Mouse (Mus musculus): ENCODE measurements around the gene Tlr7.
"Not testable (repeated sequence)": the region's sequence is repeated elsewhere in the genome, so short reads cannot be mapped to it uniquely, and the experiment has no call there.

The Tlr7 gene

DNA sequence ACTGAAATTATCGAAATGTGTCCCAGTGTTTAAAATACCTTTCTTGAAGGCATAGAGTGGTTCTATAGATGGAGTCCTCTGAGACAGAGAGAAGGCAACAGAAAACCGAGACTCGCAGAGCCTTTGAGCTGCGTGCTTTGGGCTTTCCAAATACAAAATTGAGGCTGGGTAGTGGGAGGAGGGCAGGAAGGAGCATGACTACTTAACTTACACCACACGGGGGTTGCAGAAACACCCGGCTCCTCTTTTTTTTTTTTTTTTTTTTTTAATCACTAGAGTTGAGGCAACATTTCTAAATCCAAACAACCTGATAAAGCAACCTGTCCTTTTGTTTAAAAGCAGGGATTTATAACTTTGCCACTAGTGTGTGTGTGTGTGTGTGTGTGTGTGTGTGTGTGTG is at the start of gene Tlr7:
TSS of gene Tlr7 (minus strand) at position 160 of the 400 bp plus-strand sequence.
- no peak for DNase-seq

DNA sequence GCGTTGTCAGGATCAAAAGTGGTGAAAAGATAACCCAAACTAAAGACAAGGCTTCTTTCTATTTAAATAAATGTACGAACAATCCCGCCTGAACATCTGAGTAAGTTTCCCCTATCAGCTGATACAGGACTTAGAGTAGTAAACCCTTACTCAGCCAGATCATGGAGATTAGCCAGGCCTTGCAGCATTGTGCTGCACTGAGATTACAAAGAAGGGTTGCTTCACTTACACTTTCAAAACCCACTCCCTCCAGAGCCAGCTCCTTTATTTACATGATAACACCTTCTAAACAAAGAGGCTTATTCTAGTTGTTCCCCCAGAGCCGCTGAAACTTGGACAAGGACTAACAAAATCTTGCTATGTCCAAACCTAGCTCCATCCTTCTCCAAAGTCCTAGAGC is 49.7 kb upstream of the Tlr7 start:
- DNase-seq = no peak

DNA sequence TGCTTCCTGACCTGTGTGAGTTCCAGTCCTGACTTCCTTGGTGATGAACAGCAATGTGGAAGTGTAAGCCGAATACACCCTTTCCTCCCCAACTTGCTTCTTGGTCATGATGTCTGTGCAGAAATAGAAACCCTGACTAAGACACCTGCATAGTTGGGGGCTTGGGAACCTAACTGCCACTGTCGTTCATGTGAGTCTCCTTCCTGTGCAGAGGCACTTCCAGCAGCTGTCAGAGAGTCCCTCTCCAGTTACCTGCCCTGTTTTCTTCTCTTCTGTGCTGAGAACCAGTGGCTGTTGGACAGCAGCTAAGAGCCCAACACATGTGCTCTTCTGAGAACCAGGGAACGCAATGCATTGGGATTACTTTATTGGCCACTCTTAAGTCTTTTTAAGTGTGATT is 30.9 kb upstream of the Tlr7 start:
- DNase-seq = not testable (repeated sequence)

DNA sequence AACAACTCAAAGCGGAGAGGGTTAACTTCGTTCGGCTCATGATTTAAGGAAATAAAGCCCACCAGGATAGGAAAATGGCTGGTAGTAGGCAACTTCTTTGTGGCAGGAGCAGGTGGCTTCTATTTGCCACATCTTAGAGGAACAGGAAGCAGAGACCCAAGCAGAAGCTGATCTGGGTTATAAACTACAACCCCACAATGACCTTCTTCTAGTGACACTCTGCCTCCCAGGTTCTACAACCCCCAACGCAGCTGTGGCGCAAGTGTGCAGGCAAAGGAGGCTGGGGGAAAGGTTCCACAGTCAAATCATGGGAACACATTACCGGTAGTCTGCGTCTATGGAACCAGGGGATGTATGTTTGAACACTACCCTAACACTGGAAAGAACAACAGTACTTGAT is 29.3 kb upstream of the Tlr7 start:
- no peak for DNase-seq

DNA sequence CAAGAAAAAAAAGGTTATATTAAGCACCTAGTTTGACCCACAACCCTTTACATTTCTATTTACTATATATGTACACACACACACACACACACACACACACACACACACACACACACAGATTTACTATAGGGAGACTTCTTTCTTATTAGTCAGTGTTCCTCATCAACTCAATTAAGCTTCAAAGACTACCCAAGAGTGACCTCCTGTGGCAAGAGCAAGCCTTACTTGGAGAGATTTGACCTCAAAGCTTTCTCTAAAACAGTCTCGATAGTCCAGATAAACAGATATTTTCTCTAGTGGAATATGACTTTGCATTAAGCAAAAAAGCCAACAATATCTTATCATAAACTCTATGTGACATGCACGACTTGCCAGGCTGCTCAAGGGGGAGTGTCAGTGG is 27.1 kb upstream of the Tlr7 start:
- no peak for DNase-seq

DNA sequence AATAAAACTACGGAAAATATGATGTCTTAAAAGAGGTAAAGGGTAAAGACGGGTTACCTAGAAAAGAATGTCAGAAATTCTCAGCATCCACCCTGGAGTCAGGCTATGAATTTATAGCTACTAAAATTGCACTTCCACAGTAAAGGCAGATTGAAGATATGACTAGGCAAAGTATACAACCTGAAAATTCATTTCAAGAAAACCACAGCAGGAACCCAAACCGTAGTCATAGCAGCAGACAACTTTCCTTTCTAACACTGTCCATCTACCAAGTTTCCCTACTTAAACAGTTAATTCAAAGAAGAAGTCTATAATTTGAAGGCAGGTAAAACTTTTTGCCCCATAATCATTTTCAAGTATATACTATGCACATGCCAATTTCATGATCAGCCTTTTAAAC is 25.6 kb upstream of the Tlr7 start:
- DNase-seq = no peak

DNA sequence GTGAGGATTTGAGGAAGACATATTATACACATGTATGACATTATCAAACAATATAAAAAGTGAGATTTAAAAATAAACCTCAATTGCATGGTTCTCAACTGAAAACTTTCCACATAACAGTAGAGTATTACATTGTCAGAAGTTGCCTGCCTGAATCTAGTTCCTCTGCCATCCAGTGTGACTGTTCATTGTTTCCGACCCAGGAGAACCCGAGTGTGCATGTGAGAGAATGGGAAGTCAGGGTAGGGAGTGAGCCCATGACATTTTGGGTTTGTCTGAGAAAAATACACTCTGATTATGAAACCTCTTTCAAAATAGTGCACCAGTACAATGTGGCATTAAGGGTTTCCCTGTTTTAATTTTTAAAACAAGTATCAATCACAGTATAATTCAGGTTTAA is 23.3 kb upstream of the Tlr7 start:
- DNase-seq = no peak

DNA sequence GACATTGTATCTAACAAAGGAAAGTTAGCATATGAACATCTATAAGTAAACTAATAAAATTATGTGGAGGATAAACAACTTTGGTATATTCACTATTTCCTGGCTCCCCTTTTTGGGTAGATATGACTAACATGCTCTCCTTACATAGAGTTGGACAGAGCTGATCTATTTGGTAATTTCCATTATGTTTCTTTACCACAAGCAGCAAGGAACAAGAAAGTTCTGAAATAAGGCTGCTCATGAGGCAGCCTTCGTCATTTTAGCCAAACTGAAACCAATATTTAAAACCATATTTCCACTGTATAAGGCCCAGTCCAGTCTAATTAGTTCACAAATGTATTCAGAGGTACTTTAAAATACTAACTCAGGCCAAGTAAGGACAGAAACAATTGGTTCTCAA is 16.1 kb upstream of the Tlr7 start:
- no peak for DNase-seq

DNA sequence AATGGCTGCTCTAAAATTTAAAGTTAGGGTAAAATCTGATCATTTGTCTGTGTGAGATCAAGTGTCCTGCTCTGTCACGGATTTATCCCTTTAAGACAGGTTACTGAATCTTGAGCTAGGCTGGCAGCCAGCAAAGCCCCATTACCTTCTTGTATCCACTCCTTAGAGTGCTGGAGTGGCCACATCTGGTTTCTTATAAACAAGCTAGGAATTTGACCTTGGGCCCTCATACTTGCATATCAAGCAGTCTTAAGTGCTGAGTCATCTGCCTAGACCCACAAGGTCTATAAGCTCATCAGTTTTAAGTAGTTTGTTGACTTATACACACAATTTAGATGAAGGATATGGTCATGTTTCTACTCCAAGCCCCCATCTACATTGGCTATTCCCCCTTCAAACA is 14.0 kb upstream of the Tlr7 start:
- DNase-seq = no peak

DNA sequence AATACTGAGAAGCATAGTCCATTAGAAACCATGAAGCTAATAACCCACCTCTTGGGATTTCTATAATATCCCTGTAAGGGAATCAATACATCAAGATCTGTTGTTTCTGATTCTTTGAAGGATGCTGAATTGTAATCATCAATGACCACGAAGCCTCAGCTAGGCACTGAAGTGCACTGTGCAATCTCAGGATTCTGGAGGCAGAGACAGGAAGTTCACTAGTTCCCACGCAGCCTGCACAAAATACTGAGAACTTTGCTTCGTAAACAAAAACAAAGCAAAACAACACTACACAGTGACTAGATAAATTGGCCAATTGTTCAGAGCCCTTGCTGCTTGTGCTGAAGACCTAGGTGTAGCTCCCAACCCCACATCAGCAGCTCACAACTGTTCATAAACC is 11.5 kb upstream of the Tlr7 start:
- DNase-seq = no peak

DNA sequence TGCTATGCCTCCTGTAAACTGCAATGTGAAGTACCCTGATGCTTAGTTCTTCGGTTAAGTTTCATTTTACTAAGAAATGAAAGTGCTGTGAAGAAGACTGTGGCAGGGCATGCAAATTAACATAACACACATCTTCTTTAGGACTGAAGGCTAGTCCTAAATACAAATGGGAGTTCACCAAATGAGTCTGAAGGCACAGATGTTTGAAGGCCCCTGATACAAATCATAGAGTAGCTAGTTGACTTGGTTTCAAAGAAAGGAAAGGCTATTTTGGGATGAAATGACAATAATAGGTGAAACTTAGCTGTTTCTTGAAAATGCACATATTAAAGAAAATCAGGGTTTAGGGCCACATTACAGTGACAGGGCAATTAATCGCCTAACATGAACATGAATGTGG is 9.8 kb upstream of the Tlr7 start:
- DNase-seq = no peak

DNA sequence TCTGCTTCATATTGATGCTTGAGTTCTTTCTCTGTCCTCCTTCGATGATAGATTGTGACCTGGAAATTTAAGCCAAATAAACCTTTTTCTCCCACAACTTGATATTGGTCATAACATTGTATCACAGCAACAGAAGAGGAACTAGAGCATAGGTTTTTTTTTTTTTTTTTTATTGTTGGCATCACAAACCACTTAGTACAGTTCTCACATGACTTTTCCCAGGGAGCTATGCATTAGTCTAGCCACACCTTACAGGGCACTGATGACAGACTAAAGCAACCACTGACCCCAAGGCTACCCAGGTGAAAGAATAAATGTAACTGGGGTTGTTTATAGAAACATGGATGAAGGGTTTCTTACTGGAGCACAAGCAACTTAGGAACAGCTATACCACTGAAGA is 7.6 kb upstream of the Tlr7 start:
- DNase-seq = no peak

DNA sequence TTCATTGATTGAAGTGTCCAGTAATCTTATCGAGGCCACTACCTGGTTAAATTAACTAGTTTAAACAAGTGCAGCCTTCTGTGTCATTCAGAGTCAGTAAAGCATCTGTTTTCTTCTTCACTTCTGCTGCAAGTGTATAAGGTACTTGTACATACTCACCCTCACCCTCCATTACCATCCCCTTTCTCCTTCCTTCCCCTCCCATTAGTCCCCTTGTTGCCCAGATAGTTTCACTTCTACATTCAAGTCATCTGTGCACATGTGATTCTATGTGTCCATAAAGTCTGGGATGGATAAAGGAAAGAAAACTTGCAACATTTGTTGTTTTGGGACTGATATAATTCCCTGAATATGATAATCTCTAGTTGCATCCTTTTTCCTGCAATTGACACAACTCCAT is 4.2 kb upstream of the Tlr7 start:
- no peak for DNase-seq

DNA sequence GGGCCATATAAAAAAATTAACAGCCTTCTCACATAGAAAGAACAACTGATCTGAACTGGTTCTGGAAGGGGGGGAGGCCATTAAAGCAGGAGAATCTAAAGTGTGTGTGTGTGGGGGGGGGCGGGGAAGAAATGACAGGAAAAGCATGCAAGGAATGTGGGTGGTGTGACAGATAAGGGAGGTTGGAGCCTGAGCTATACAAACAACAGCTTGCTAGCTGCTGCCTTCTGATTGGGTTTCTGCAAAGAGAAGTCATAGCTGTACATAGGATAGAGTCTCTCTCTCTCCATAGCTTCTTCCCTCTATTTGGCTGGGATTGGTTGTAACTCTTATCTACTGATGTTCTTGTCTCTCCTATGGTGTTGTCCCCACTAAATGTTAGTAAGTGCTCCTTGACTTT is 2.2 kb upstream of the Tlr7 start:
- DNase-seq = no peak

DNA sequence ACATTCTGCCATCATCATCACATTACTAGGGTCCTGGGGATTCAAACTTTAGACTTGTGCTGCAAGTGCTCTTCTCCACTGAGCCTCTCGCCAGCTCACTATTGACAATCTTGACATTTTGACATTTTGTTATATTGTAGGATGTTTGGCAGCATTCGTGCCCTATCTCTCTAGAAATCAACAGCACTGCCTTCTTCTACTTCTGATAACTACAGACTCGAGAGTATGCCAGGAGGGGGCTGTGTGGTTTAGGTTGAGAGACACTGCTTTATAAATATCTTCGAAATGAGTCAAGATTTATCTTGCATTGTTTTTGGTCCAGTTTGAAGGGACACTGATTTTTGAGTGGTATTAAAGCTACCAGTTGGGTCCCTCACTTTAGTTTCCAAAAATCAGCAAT is 635 bp upstream of the Tlr7 start:
- DNase-seq = no peak

DNA sequence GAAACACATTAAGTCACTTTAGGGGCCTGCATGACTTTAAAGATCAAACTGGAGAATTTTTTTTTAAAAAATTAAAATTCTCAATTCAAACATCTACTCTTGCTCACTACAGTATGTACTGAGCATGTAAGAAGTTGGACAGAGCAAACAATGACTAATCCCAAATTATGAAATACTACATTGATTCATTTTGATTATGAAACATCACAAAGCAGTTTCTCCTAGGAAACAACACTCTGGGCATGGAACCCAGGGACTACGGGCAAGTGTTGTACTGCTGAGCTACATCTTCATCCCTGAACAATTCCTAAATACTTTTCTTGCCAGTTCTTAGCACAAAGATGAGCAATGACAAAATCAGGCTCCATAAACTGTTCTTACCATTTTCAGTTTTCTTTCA is 738 bp downstream of the Tlr7 start:
- no peak for DNase-seq

DNA sequence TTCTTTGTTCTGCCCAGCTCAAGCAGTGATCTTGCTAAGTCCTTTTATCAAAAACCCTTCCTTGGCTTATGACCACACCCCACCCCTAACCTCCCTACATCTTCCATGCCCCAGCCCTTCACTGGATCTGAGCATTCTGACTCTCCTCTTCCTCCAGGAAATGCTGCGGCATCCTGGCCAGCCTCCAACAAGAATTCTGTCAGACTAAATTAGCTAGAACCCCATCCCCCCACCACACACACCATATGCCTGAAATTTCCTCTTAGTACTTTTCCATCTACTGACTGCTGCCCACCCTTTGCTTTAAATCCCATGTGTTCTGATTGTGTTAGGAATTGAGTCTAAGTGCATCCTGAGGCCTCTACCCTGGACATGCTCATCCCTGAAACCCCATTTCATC is 1.3 kb downstream of the Tlr7 start:
- no peak for DNase-seq

DNA sequence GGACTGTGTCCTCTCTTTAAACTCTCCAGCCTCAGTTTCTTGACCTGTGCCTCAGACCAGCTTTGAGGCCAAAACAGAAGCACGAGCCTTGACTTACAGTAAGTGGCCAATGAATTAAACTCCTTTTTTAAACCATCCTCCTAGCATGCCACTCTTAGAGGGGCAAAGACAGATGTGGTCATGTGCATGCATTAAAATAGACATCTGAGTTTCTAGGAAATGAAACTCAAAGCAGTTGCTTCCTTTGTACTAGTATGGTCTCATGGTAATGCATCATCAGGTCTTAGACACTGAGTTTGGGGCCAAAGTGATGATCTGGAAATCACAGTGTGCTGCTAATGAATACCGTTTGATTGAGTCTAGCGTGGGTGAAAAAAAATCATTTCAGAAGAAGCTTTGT is 1.8 kb downstream of the Tlr7 start:
- no peak for DNase-seq

DNA sequence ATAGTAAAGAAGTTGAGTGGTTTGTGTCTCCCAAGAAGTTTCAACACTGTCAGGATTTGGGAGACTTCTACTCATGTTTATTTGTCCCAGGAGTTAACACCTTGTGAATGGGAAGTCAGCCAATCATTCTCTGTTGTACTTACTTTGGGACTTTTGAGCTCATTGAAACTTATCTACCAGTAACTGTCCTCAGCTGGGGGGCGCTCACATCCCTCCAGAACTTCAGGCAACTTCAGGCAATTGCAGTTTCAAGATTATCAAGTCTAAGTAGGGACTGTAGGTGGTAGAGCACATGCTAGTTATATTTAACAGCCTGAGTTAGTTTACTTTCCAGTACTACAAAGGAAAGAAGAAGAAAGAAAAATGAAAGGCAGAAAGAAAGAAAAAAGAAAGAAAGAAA is 6.6 kb downstream of the Tlr7 start:
- DNase-seq = no peak

DNA sequence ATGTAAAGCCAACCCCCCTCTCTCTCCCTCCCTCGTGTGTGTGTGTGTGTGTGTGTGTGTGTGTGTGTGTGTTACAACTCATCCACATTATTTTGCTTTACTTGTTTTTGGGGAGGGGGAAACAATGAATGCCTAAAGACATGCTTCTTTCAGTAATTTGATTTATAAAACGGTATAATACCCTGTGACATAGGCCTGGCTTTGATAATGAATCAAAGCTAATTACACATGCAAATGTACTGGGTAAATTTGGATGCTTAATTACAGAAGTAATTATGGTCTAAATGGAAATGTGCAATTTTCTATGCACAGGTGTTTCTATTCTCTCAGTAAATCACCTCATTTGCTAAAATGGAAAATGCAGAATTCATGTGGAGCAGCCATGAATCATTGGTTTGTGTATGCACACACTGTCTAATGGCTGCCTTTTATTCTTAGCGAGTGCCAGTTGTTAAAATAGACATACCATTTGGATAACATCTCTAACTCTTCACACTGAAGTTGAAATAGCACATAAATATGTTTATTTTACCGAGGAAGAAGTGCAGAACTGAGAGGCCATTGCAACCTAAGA is 9.0 kb downstream of the Tlr7 start:
- no peak for DNase-seq

DNA sequence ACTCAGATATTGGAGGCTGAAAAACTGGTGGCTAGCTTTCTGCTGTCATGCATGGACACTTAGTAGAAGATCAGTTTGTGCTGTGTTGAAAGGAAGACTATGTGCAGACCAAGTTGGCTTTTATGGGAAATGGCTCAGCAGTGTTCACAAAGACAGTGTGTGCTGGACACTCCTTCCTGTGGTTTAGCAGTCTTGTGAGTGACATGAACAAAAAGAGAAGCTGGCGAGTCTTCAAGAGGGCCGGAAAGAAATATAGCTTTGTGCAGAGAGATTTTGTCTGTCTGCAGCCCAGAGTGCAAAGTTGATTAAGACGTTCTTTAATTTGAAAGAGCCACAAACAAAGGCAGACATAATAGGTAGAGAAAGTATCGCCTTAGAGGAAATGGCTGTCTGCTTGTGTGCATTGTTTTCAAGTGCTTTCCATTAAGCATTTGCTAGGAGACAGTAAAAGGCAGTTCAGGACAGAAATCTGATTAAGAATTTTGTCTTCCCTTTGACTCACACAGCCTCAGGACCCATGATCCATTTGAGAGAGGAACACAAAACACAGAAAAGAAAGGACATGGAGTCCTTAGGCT is 11.4 kb downstream of the Tlr7 start:
- DNase-seq = no peak

DNA sequence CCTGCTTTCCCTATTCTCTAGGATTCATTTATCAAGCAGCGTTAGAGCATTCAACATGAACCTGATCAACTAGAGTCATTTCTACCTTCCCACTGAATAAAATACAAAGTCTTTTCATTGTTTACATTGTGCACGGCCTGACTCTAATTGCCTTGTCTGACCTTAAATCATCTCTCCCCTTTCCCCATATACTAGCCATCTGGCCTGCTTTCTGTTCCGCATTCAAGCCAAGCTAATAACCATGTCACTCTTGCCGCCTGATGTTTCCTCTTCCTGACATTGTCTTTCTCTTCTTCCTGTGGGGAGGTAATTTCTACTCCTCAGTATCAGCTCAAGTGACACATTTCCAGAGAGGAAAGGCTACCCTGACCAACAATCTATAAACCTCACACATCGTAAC is 14.6 kb downstream of the Tlr7 start:
- DNase-seq = no peak

DNA sequence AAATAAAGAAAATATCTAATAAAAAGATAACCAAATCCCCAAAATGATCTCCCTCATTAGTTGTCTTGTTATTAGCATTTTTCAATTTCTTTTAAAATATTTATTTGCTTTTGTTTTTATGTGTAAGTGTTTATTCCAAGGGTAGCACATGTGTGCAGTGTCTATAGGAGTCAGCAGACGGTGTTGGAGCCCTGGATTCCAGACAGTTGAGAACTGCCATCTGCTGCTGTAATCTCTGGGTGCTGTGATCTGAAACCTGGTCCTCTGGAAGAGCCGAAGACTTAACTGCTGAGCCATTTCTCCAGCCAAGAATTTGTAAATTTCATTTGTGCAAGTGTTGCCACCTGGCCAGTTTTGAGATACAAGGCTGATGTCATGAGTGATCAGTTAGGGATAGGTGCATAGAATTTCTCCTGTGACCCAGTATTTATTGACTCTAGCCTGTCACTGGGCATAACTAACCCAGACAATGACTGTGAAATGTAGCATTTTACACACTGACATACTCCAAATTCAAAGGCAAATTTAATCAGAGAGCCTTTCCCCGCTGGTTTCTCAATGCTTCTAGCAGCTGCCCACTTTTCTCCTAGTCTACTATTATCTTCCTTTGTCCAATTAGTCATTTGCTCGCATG is 15.1 kb downstream of the Tlr7 start:
- no peak for DNase-seq

DNA sequence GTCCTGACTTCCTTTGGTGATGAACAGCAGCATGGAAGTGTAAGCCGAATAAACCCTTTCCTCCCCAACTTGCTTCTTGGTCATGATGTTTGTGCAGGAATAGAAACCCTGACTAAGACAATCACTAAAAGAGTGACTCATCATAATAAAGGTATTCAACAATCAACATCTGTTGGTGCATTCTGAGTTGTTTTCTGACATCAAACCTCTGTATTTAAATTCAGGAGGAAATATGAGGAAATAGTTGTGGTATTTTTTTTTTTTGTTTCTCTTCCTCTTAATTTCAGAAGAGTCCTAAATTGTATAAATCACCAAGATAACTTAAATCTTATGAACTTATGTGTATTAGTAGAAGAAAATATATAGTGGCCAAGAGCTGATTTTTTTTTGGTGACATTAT is 28.3 kb downstream of the Tlr7 start:
- not testable (repeated sequence) for DNase-seq

DNA sequence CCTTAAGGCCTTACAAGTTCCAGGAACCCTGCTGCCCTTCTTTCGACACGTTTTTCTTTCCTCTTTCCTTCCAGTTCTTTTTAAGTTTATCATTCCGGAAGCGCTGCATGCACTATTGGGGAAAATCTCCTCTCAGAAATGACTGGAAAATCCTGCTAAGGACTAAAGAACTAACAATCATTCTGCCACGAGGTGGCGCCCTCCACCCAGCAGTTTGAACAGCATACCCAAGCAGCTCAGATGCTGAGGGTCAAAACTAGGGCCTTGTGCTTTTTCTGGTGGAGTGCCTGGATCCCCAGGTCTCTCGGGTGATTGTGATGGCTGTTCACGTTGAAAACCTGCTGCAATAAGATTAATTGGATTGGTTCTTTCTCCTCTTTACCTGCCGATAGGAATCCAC is 53.4 kb downstream of the Tlr7 start:
- DNase-seq = peak; percentile 21
